Mouse (Mus musculus) small intestine, adult 2 months (tissue): ENCODE results near the gene Angptl4.

Experiments used
- CTCF ChIP-seq: fragments of 200-500 bp; IDR thresholded peaks from 2 replicates; pipeline ENCODE4 v1.5.1; 2012; ENCODE audit warnings: low read depth, mild to moderate bottlenecking, control low read depth, inconsistent platforms, low read length, moderate library complexity, mixed read lengths; ENCODE audit not compliant: insufficient replicate concordance, insufficient read length; ENCODE audit errors: extremely low read depth
- POLR2A ChIP-seq: fragments of 200-500 bp; IDR thresholded peaks from 2 replicates; pipeline ENCODE4 v1.6.1; 2012; ENCODE audit warnings: low read depth, mild to moderate bottlenecking, control low read depth, inconsistent platforms, low read length, moderate library complexity

DNA sequence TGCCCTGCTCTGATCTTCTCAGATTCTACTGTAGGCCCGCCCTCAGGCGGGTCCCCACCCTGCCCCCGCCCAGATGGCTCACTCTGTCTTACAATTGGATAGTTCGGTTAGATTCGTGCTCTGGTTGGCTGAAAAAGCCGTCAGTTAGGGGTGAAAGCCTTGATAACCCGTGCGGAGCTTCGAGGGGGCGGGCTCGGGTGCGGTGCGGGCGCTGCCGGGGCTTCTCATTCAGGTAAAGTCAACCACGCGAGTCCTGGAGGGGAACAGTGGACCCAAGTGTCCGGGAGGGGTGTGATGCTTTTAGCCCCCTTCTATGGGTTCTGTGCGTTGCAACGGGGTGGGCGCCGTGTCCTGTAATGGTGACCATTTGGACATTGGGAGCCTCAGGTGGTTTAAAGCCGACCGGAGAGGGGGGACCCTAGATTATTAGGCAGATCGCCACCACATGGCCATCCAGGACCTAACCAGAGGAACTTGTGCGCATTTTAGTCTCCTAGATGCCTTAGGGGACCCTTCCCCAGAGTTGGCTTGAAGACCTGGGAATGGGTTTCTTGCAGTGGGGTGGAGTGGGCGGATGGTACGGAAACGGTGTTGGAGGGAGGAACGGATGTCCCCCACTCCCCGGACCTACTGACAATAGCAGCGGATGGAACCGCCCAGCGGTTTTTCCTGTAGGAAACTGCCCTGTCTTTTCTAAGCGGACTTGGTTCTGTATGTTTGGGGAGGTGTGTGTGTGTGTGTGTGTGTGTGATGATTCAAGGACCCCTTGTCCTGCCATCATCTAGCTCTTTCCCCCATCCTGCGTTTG, 28.9 kb upstream of the Angptl4 start, which contains the start of gene Kank3:
- TF ChIP-seq CTCF (no peak), POLR2A (no peak)
